Mouse (Mus musculus): ENCODE measurements at regions not wholly inside any gene's neighbourhood (a gene's known extent, or its start where the extent isn't known, plus 50 kb on each side); places are given as distances from the start of the nearest gene placed in this dataset.

GRCm38 (mm10) chr4:53987536-53987935 is 161.7 kb downstream of the Tmem38b start:
- Histone ChIP-seq H3K4me3 (ENCODE audit: low read depth, low read length) (no peak overlapping the region), H3K27me3 (ENCODE audit: control insufficient read depth, insufficient read depth, low read length) (no peaks in the 10 kb centered on the region), H3K4me2 (replicated peaks; ENCODE audit: low read depth, low read length) (no peak overlapping the region), H3K9me3 (ENCODE audit: control insufficient read depth, low read depth, low read length) (no peaks in the 10 kb centered on the region), H3K9ac (replicated peaks; ENCODE audit: low read depth, low read length) (no peak overlapping the region), H3K4me1 (ENCODE audit: control insufficient read depth, insufficient read depth, low read length) (no peaks in the 10 kb centered on the region), H3K27ac (ENCODE audit: low read length) (no peak overlapping the region), H3K36me3 (ENCODE audit: control insufficient read depth, insufficient read depth, low read length) (no peaks in the 10 kb centered on the region)
- no peak for ATAC-seq (ENCODE audit: insufficient number of reproducible peaks, insufficient read depth, low FRiP score, low read depth)
- WGBS, result 74% methylated on average over 11 of the region's 11 CpGs

GRCm38 (mm10) chr4:54021069-54021829 is 195.4 kb downstream of the Tmem38b start:
- ATAC-seq (ENCODE audit: insufficient number of reproducible peaks, insufficient read depth, low FRiP score, low read depth), result no peak; the same call in 1 of the 2 replicates
- no peak overlapping the region for H3K4me3 ChIP-seq (ENCODE audit: low read depth, low read length)
- no peak overlapping the region for H3K4me2 ChIP-seq (replicated peaks; ENCODE audit: low read depth, low read length)
- no peaks in the 10 kb centered on the region for H3K4me1 ChIP-seq (ENCODE audit: control insufficient read depth, insufficient read depth, low read length)
- H3K27me3 ChIP-seq (ENCODE audit: control insufficient read depth, insufficient read depth, low read length), result no peaks in the 10 kb centered on the region
- H3K9ac ChIP-seq (replicated peaks; ENCODE audit: low read depth, low read length), result no peak overlapping the region
- no peaks in the 10 kb centered on the region for H3K9me3 ChIP-seq (ENCODE audit: control insufficient read depth, low read depth, low read length)
- H3K36me3 ChIP-seq (ENCODE audit: control insufficient read depth, insufficient read depth, low read length), result no peaks in the 10 kb centered on the region
- 43% methylated on average over 12 of the region's 12 CpGs for WGBS
- no peak overlapping the region for H3K27ac ChIP-seq (ENCODE audit: low read length)

- Histone ChIP-seq H3K9ac (replicated peaks; ENCODE audit: low read depth, low read length) (no peak overlapping the region), H3K4me3 (ENCODE audit: low read depth, low read length) (no peak overlapping the region), H3K4me1 (ENCODE audit: control insufficient read depth, insufficient read depth, low read length) (no peaks in the 10 kb centered on the region), H3K9me3 (ENCODE audit: control insufficient read depth, low read depth, low read length) (no peaks in the 10 kb centered on the region), H3K27ac (ENCODE audit: low read length) (no peak overlapping the region), H3K36me3 (ENCODE audit: control insufficient read depth, insufficient read depth, low read length) (no peaks in the 10 kb centered on the region), H3K4me2 (replicated peaks; ENCODE audit: low read depth, low read length) (no peak overlapping the region), H3K27me3 (ENCODE audit: control insufficient read depth, insufficient read depth, low read length) (no peaks in the 10 kb centered on the region)
- no peak for ATAC-seq (ENCODE audit: insufficient number of reproducible peaks, insufficient read depth, low FRiP score, low read depth)
- WGBS, result 41% methylated on average over 6 of the region's 6 CpGs
Observed at GRCm38 (mm10) chr4:54021861-54022385, 196.1 kb downstream of the Tmem38b start.

- no peak for ATAC-seq (ENCODE audit: insufficient number of reproducible peaks, insufficient read depth, low FRiP score, low read depth)
- no peak overlapping the region for H3K9ac ChIP-seq (replicated peaks; ENCODE audit: low read depth, low read length)
- no peak overlapping the region for H3K4me2 ChIP-seq (replicated peaks; ENCODE audit: low read depth, low read length)
- H3K9me3 ChIP-seq (ENCODE audit: control insufficient read depth, low read depth, low read length), result no peaks in the 10 kb centered on the region
- no peaks in the 10 kb centered on the region for H3K36me3 ChIP-seq (ENCODE audit: control insufficient read depth, insufficient read depth, low read length)
- 0 out of 2 replicates have a peak, but pooled peaks cover 3% of the 10 kb centered on the region for H3K4me1 ChIP-seq (ENCODE audit: control insufficient read depth, insufficient read depth, low read length)
- H3K4me3 ChIP-seq (ENCODE audit: low read depth, low read length), result no peak overlapping the region
- WGBS, result 71% methylated on average over 3 of the region's 3 CpGs
- no peak overlapping the region for H3K27ac ChIP-seq (ENCODE audit: low read length)
- H3K27me3 ChIP-seq (ENCODE audit: control insufficient read depth, insufficient read depth, low read length), result no peaks in the 10 kb centered on the region
Observed at GRCm38 (mm10) chr4:54026919-54027318, 201.1 kb downstream of the Tmem38b start.

GRCm38 (mm10) chr4:54027565-54028237 is 201.9 kb downstream of the Tmem38b start:
- ATAC-seq (ENCODE audit: insufficient number of reproducible peaks, insufficient read depth, low FRiP score, low read depth), result no peak
- H3K27ac ChIP-seq (ENCODE audit: low read length), result no peak overlapping the region
- no peaks in the 10 kb centered on the region for H3K9me3 ChIP-seq (ENCODE audit: control insufficient read depth, low read depth, low read length)
- H3K4me1 ChIP-seq (ENCODE audit: control insufficient read depth, insufficient read depth, low read length), result 0 out of 2 replicates have a peak, but pooled peaks cover 3% of the 10 kb centered on the region
- no peaks in the 10 kb centered on the region for H3K36me3 ChIP-seq (ENCODE audit: control insufficient read depth, insufficient read depth, low read length)
- H3K4me3 ChIP-seq (ENCODE audit: low read depth, low read length), result no peak overlapping the region
- no peak overlapping the region for H3K9ac ChIP-seq (replicated peaks; ENCODE audit: low read depth, low read length)
- no peak overlapping the region for H3K4me2 ChIP-seq (replicated peaks; ENCODE audit: low read depth, low read length)
- 25% methylated on average over 5 of the region's 5 CpGs for WGBS
- H3K27me3 ChIP-seq (ENCODE audit: control insufficient read depth, insufficient read depth, low read length), result no peaks in the 10 kb centered on the region

- Histone ChIP-seq H3K9me3 (ENCODE audit: control insufficient read depth, low read depth, low read length) (no peaks in the 10 kb centered on the region), H3K9ac (replicated peaks; ENCODE audit: low read depth, low read length) (no peak overlapping the region), H3K27ac (ENCODE audit: low read length) (no peak overlapping the region), H3K4me2 (replicated peaks; ENCODE audit: low read depth, low read length) (no peak overlapping the region), H3K27me3 (ENCODE audit: control insufficient read depth, insufficient read depth, low read length) (no peaks in the 10 kb centered on the region), H3K36me3 (ENCODE audit: control insufficient read depth, insufficient read depth, low read length) (no peaks in the 10 kb centered on the region), H3K4me1 (ENCODE audit: control insufficient read depth, insufficient read depth, low read length) (no peaks in the 10 kb centered on the region), H3K4me3 (ENCODE audit: low read depth, low read length) (no peak overlapping the region)
- 41% methylated on average over 14 of the region's 14 CpGs for WGBS
- no peak for ATAC-seq (ENCODE audit: insufficient number of reproducible peaks, insufficient read depth, low FRiP score, low read depth)
Observed at GRCm38 (mm10) chr4:54045258-54046029, 219.6 kb downstream of the Tmem38b start.

GRCm38 (mm10) chr4:54064331-54064730 is 238.5 kb downstream of the Tmem38b start:
- no peak for ATAC-seq (ENCODE audit: insufficient number of reproducible peaks, insufficient read depth, low FRiP score, low read depth)
- 82% methylated on average over 4 of the region's 4 CpGs for WGBS
- Histone ChIP-seq H3K4me2 (replicated peaks; ENCODE audit: low read depth, low read length) (no peak overlapping the region), H3K9me3 (ENCODE audit: control insufficient read depth, low read depth, low read length) (no peaks in the 10 kb centered on the region), H3K9ac (replicated peaks; ENCODE audit: low read depth, low read length) (no peak overlapping the region), H3K4me1 (ENCODE audit: control insufficient read depth, insufficient read depth, low read length) (no peaks in the 10 kb centered on the region), H3K27me3 (ENCODE audit: control insufficient read depth, insufficient read depth, low read length) (no peaks in the 10 kb centered on the region), H3K4me3 (ENCODE audit: low read depth, low read length) (no peak overlapping the region), H3K27ac (ENCODE audit: low read length) (no peak overlapping the region), H3K36me3 (ENCODE audit: control insufficient read depth, insufficient read depth, low read length) (no peaks in the 10 kb centered on the region)

GRCm38 (mm10) chr4:54071951-54072350 is 246.1 kb downstream of the Tmem38b start:
- WGBS, result 80% methylated on average over 4 of the region's 4 CpGs
- Histone ChIP-seq H3K27ac (ENCODE audit: low read length) (no peak overlapping the region), H3K4me3 (ENCODE audit: low read depth, low read length) (no peak overlapping the region), H3K4me2 (replicated peaks; ENCODE audit: low read depth, low read length) (no peak overlapping the region), H3K9ac (replicated peaks; ENCODE audit: low read depth, low read length) (no peak overlapping the region), H3K36me3 (ENCODE audit: control insufficient read depth, insufficient read depth, low read length) (no peaks in the 10 kb centered on the region), H3K4me1 (ENCODE audit: control insufficient read depth, insufficient read depth, low read length) (no peaks in the 10 kb centered on the region), H3K9me3 (ENCODE audit: control insufficient read depth, low read depth, low read length) (peaks cover 4% of the 10 kb centered on the region; the same call in 1 of the 2 replicates), H3K27me3 (ENCODE audit: control insufficient read depth, insufficient read depth, low read length) (no peaks in the 10 kb centered on the region)
- ATAC-seq (ENCODE audit: insufficient number of reproducible peaks, insufficient read depth, low FRiP score, low read depth), result no peak
